Mouse (Mus musculus) liver, embryonic 12.5 days (tissue): ENCODE measurements around the gene Gm3618. TPM values are rescaled to one million over a fixed set of nuclear protein-coding genes. Genes with fewer than 3 reads are reported as not detected.
"Not testable (repeated sequence)": the region's sequence is repeated elsewhere in the genome, so short reads cannot be mapped to it uniquely, and the experiment has no call there.

Experiments used
- ATAC-seq: fragments of 200-750 bp; cut with Nextera tagmentation; 2 replicates; pipeline ENCODE4 v1.8.0; 2017; ENCODE audit warnings: moderate number of reproducible peaks, mild to moderate bottlenecking, moderate library complexity
- H3K27ac ChIP-seq: fragments of 300-500 bp; sonication (generic); 2 replicates; pipeline ENCODE4 v1.5.1; 2016; ENCODE audit warnings: mild to moderate bottlenecking
- H3K27me3 ChIP-seq: fragments of 300-500 bp; sonication (generic); replicated peaks from 2 replicates; pipeline ENCODE4 v1.6.1; 2016; ENCODE audit warnings: mild to moderate bottlenecking, moderate library complexity
- H3K36me3 ChIP-seq: fragments of 300-500 bp; sonication (generic); 2 replicates; pipeline ENCODE4 v1.6.1; 2016; ENCODE audit warnings: mild to moderate bottlenecking, moderate library complexity
- H3K4me1 ChIP-seq: fragments of 300-500 bp; sonication (generic); 2 replicates; pipeline ENCODE4 v1.6.1; 2016
- H3K4me2 ChIP-seq: fragments of 300-500 bp; sonication (generic); 2 replicates; pipeline ENCODE4 v1.6.1; 2016; ENCODE audit warnings: mild to moderate bottlenecking, moderate library complexity
- H3K4me3 ChIP-seq: fragments of 300-500 bp; sonication (generic); 2 replicates; pipeline ENCODE4 v1.5.1; 2016; ENCODE audit warnings: mild to moderate bottlenecking, moderate library complexity
- H3K9ac ChIP-seq: fragments of 300-500 bp; sonication (generic); 2 replicates; pipeline ENCODE4 v1.6.1; 2016; ENCODE audit warnings: mild to moderate bottlenecking, moderate library complexity
- H3K9me3 ChIP-seq: fragments of 300-500 bp; sonication (generic); replicated peaks from 2 replicates; pipeline ENCODE4 v1.6.1; 2016; ENCODE audit warnings: mild to moderate bottlenecking, moderate library complexity
- WGBS: fragments of 180-500 bp; shearing (Covaris S2); methylation state at CpG from one replicate; pipeline ENCODE4 v1.1.7; 2016; ENCODE audit not compliant: insufficient replicate concordance; 5-methylcytosine and 5-hydroxymethylcytosine counted together
- polyA plus RNA-seq: library from polyadenylated mRNA; unstranded; fragments of >200 nt; fragmentation: Nextera tagmentation; extraction: Ambion mirVana; gene quantifications from 2 replicates; pipeline ENCODE4 v1.2.1, GENCODE M21; 2016

The Gm3618 gene
- not detected in 2 replicates for polyA plus RNA-seq

GRCm38 (mm10) chr14:6343578-6343977, at the start of gene Gm3618:
Gene Gm3618 (minus strand): TSS chr14:6343678.
- not testable (repeated sequence) for H3K4me3 ChIP-seq, H3K4me2 ChIP-seq, ATAC-seq, H3K4me1 ChIP-seq, H3K36me3 ChIP-seq, H3K9me3 ChIP-seq, H3K27ac ChIP-seq, H3K9ac ChIP-seq, H3K27me3 ChIP-seq
- no CpG with 5 or more reads among the region's 10 CpGs for WGBS

GRCm38 (mm10) chr14:6390219-6390618, 46.7 kb upstream of the Gm3618 start, which contains the start of gene Gm16440:
Gene Gm16440 (minus strand): TSS chr14:6390319.
- not testable (repeated sequence) for H3K4me1 ChIP-seq, H3K9me3 ChIP-seq, H3K4me2 ChIP-seq, H3K9ac ChIP-seq, H3K27ac ChIP-seq, H3K4me3 ChIP-seq, ATAC-seq, H3K27me3 ChIP-seq, H3K36me3 ChIP-seq
- 56% methylated on average over 2 of the region's 4 CpGs for WGBS

- H3K36me3 ChIP-seq, H3K4me2 ChIP-seq, H3K4me3 ChIP-seq, H3K9me3 ChIP-seq, H3K27me3 ChIP-seq, H3K27ac ChIP-seq, H3K4me1 ChIP-seq, H3K9ac ChIP-seq, ATAC-seq: not testable (repeated sequence)
- WGBS = 53% methylated on average over 2 of the region's 2 CpGs
These were observed 38.7 kb downstream of the Gm3618 start, which contains the start of gene Gm21103 for GRCm38 (mm10) chr14:6304743-6305142. Gene Gm21103 (minus strand): TSS chr14:6304843.

- not testable (repeated sequence) for H3K27ac ChIP-seq, H3K9me3 ChIP-seq
These were observed 56.4 kb downstream of the Gm3618 start, which contains the start of gene Gm3411 for GRCm38 (mm10) chr14:6286931-6287715. Gene Gm3411 (minus strand): TSS chr14:6287250.

More at GRCm38 (mm10) chr14:6286931-6287715, 56.4 kb downstream of the Gm3618 start, which contains the start of gene Gm3411:
- H3K9ac ChIP-seq, ATAC-seq, H3K4me1 ChIP-seq, H3K36me3 ChIP-seq: not testable (repeated sequence)
- Histone ChIP-seq H3K4me3 (peak within 1 kb of the TSS; percentile 27; the same call in 1 of the 2 replicates), H3K27me3 (peaks cover 11% of the 10 kb centered on the region), H3K4me2 (peak within 1 kb of the TSS; percentile 55)
- WGBS = 2% methylated on average over 47 of the region's 57 CpGs

Other genes starting within 250 kb of the Gm3618 start
- 0.14 TPM in 1 of 2 replicates, not detected in the other for gene Gm8206, start 249.7 kb downstream of the Gm3618 start, polyA plus RNA-seq
- 0.06 and 0.30 TPM in 2 replicates for gene Gm3468, start 235.0 kb downstream of the Gm3618 start, polyA plus RNA-seq
- not detected in 2 replicates for gene Gm3476, start 217.9 kb downstream of the Gm3618 start, polyA plus RNA-seq
- not detected in 2 replicates for gene Gm21560, start 124.4 kb downstream of the Gm3618 start, polyA plus RNA-seq
- 0.06 and 0.13 TPM in 2 replicates for gene Gm3411, start 56.4 kb downstream of the Gm3618 start, polyA plus RNA-seq
- gene Gm21103, start 38.8 kb downstream of the Gm3618 start, polyA plus RNA-seq = not detected in 2 replicates
- gene Gm16440, start 46.6 kb upstream of the Gm3618 start, polyA plus RNA-seq = not detected in 2 replicates
- 0.07 TPM in 1 of 2 replicates, not detected in the other for gene Gm3591, start 68.8 kb upstream of the Gm3618 start, polyA plus RNA-seq
- not detected in 2 replicates for gene Gm3594, start 100.9 kb upstream of the Gm3618 start, polyA plus RNA-seq
- gene Gm8356, start 193.6 kb upstream of the Gm3618 start, polyA plus RNA-seq = not detected in 2 replicates
- gene Gm3629, start 246.9 kb upstream of the Gm3618 start, polyA plus RNA-seq = not detected in 2 replicates